Mouse (Mus musculus) gastrocnemius, postnatal 25 days (tissue): ENCODE measurements around the gene Sp8. TPM values are rescaled to one million over a fixed set of nuclear protein-coding genes. Genes with fewer than 3 reads are reported as not detected.

Experiments used
- DNase-seq: peaks from one replicate; pipeline ENCODE4 v3.0.0; 2022
- long read RNA-seq, 2 experiments: library from polyadenylated mRNA; stranded (forward); transcript quantifications; one replicate each; pipeline ENCODE4 v2.0.0; 2021
- total RNA-seq, 2 experiments: library from RNA; stranded (reverse); gene quantifications; 1 replicate in 1 of 2; 2 replicates in 1 of 2; pipeline ENCODE4 v1.2.3; 2021

Sp8 gene
- not detected for total RNA-seq
- long read RNA-seq, experiment 1, result 0 reads
- long read RNA-seq, experiment 2, result 0 reads

DNA sequence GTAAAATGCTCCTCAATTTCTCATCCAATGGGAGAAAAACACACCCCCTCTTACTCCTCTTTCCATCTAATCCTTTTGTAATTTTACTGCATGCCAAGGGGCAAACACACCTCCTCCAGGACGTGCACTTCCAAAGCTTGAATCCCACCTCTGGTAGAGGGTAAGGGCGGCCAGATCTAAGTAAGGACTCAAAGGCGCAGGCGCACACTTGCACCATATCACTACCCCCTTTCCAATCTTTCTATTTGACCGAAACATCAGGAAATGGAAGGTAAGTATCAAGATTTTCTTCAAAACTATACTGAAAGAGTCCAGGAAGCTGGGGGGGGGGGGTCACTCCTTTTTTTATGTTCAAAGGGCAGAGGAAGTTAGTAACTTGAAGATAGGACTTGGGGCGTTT lies at the start of gene Sp8:
TSS of gene Sp8 (plus strand) at position 109 of the 400 bp plus-strand sequence.
- no peak for DNase-seq

DNA sequence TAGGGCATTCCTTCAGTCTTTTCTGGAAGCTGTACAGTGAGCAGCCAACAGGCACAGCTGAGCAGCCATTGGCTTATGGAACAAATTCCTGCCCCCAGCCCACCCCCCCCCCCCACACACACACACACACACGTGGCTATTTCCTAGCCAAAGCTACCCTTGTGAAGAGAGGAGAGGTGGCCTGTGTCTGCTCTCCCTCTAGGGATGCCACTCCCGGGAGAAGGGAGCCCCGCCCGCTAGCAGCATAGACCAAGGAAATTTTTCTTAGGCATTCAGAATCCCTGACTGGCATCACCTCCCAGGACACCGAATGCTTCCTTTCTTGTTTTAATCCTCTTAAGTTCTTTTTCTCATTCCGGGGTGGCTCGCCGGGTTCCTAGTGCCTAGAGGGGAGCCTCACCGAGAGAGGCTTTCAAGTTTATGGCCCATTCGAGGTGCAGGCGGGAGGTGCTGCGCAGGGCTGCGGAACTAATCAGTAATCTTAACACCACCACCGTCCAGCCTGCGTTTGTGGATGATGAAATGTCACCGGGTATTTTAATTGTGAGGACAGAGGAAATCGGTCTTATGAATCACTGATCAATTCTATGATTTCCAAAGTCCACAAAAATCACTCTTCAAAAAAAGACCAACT lies 34.7 kb upstream of the Sp8 start:
- DNase-seq, result no peak

DNA sequence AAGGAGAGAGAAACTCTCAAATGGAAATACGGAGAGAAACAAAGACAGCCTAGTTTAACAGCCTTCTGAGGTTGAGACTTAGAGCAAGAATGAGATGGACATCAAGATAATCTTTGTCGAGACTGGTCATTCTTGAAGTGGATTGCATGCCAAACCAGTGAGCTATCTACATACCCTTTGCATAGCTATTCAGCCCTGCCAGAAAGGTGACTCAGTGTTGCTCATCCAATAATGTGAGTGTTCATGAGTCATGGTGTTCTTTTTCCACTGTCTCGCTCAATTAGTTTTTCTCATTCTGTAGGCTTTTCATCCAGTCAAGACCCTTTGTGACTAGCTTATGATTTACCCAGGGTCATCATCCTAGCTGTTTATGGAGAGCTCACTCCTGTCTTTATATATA lies 31.6 kb upstream of the Sp8 start:
- no peak for DNase-seq

DNA sequence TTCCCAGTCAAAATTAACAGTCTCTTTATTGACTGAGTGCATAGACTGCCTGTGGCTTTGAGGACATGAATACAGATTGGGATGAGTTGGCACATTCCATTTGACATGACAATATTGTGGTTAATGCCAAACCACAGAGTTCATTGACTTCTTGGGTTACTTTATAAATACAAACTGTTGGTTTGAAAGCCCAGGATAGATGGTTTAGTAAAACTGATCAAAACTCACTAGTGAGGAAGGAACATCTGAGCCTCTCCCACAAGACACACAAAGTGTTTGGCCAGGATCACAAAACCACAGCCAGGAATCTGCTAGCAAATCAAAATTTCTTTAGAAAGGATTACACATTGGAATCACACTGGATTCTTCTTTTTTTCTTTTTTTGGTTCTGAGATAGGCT lies 30.0 kb upstream of the Sp8 start:
- no peak for DNase-seq

DNA sequence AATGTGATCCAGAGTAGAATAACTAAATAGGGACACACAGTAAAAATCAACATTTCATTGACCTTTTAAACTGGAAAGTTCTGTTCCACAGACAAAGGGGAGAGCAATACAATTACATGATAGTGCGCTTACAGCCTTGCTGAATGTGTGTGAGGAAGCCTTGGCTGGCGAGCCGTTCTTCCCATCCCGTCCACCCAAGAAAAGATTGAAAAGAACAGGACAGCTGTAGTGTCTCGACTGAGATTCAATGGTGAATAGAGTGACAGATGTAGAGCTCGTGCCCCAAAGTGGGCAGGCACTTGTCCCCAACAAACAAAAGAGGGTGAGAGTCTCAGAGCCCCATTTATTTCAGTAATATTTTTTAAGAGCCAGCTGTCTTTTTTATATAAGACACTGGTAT lies 16.2 kb upstream of the Sp8 start:
- DNase-seq, result no peak

DNA sequence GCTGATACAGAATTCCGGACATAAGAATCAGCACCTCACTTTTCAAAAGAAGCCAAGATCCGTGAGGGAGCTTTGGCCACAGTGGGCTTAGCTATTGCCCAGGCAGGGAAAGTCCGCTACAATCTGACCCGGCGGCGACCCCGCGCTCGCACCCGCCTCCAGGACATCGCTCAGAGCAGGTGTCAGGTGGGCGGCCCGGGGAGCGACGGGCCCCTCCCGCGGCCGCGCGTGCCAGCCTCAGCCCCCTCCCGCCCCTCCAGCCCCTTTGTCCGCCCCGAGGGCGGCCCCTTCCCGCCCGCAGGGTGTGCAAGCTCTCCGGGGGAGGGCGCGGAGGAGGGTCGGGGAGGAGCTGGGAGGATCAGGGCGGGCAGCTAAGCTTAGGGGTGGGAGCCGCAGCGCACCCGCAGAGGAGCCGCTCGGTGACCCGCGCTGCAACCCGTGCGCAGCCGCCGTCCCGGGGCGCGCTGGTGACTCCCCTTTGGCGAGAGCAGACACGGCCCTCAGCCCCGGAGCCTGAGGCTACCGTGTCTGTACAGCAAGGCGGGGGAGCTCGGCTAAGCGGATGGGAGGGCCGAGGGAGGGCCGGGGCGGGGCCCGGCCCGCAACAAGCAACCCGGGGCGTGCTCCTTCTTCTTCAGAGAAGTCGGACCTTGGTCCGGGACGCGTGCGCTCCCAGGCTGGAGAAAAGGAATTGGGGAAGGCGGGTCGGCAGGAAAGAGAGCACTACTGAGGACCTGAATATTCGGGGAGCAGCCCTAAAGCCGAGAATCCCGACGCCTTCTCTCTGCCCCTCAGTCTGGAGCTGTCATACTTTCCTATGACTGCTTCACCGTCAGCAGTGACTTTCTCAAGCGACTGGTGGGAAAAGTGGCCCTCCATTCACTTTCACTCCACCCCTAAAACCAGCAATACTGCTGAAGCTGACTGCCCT lies 9.5 kb upstream of the Sp8 start:
- no peak for DNase-seq

DNA sequence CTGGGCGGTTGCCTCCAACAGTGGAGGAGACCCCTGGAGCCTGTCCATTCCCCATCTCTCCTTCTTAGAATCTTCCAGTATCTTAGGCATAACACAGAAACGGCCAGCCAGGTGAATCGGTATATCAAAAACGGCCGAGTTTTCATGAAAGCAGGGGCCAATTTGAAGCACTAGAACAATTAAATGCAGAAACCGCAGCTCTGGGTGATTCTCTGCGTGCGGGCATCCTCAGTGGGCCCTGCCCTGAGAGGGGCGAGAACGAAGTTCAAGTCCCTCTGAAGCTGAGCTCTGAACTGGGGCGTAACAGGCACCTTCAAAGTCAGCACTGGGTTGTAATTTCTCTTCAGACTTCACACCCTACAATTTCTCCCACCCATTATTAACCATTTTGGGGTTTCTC lies 8.8 kb upstream of the Sp8 start:
- DNase-seq, result no peak

DNA sequence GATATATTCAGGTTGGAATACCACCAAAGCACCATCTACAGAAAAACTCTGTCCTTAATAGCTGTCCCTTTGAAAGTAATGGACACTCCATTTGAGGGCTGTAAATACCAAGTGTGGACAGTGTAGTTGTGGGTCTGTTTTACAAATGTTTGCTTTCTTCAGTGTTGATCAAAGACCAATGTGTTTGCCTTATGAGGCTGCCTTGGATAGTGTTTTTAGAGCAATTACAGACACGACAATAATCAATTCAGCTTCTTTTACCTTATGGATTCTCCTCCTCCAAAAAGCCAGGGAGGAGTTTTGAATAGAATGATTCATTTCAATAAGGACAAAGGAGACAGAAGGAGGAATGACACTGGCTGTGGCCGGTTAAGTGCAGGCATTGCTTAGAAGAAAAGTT lies 7.9 kb upstream of the Sp8 start:
- no peak for DNase-seq

DNA sequence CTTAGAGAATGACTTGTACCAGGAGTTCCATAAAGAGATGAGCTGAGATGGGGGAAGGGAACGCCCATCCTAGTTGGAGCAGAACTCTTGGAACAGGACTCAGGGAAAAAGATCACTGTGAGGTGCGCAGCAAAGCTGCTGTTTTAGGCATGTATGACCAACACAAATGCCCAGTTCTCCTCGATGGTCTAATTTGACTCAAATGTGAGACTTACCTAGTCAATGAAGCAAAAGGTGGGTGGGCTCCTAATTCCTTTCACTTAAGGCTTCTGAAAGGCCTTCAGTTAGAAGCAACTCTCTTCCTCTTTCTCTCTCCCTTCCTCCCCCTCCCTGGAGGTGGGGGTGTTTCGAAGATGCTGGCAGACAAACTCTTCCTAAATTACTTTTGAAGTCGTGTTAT lies 6.7 kb upstream of the Sp8 start:
- DNase-seq, result no peak

DNA sequence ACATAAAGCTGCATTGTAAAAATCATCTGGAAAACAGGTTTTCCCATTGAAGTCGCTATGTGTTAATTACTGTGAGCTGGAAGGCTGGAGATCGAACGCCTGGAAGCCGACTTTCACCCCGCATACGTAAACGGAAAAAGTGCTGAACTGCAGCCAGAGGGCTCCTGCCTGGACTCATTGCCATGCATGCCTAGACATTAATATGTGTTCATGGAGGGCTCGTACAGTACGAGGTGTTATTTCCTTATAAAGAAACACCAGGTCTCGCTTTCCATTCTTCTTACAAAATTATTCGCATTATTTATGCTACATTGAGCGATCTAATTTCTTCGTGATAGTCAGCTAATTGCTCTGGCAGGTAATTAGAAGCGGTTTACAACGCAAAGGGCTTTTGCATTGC lies 5.8 kb upstream of the Sp8 start:
- no peak for DNase-seq

DNA sequence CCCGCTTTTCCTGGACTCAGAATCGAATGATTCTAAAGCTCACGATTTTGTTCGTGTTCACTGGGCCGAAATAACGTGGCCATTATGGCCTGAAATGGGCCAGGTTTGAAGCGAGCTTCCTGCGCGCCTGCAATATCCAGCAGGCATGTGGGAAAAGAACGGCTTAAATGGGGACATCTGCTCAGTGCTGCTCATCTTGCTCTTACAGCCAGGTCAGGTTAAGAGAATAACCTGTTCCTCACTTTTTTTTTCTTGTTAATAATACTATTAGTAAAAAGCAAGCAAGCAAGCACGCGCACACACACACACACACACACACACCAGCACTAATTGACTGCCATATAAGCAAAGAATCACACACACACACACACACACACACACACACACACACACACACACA lies 5.3 kb upstream of the Sp8 start:
- DNase-seq, result no peak

DNA sequence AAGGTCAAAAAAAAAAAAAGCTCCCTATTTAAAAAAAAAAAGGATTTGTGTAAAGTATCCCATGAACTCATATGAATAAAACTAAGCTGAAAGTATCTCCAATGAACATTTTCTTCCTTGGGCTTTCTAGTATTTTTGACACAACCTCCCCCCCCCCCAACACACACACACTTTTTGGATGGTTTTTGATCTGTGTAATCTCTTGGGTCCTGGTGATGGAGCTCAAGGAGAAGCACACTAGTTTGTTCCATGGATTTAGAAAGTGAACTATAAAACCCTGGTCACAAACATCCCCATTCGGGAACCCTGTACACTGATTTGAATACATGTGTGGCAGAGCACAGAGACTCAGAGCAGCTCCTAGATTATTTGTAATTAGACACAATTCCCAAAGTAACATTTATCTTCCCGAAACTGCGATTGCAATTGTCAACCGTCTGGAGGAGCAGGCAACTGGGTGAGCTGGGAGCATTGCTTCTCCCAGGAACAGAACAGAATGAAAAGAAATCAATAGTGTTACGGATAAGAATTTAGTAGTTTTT lies 4.7 kb upstream of the Sp8 start:
- no peak for DNase-seq

DNA sequence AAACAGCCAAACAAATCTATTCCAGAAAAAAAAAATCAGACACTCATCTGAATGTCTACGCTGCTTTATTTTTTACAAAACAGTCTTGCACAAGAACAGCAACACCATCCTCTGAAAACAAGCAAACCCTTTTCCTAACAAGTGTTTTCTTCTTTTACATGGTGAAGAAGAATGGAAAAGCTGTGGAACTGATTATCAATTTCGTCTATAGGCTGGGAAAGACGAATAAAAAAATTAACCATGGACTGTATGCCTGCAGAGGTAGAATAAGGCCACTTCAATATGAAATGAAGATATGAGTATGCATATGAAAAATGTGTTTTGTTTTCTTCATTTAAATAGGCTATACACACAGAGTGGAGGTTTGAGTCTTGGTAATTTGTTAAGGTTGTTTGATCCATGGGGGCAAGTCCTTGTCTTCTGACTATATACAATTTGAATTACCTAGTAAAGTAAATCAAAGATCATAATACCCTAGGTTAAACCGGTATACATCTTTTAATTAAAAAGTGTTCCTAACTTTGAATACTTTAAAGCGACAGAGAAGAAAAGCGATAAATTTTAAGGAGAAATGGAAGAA lies 4.1 kb upstream of the Sp8 start:
- no peak for DNase-seq

DNA sequence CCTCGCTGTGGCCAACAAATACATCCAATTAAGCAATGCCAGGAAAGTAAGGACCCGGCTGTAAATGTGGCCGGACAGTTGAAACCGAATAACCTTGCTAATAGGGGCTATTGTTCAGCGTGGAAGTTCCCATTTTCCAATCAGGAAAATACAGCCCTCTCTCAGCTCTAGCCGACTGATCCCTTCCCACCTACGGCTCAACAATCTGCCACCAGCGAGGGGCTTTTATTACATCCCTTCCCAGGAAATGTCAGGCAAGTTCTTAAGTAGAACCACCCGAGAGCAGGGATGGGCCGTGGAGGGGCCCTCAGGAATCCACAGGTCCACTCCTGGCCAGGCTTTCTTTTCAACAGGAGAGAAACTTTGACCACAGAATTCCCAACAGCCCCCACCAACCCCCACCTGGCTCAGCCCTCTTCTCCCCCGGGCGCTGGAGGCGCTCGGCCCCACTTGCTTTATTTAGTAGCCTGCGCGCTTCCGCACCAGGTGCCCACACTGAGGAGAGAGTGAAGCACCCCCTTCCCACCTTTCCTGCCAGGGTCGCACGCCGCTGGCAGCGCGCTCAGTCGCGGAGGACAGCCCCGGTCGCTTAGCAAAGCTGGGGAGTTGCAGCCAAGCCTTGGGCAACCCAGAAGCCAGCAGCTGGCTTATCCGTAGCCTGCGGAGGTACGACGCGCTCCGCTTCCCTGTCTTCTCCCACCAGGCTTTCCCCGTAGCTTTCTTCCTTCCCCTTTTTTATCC lies 3.3 kb upstream of the Sp8 start:
- DNase-seq, result no peak

DNA sequence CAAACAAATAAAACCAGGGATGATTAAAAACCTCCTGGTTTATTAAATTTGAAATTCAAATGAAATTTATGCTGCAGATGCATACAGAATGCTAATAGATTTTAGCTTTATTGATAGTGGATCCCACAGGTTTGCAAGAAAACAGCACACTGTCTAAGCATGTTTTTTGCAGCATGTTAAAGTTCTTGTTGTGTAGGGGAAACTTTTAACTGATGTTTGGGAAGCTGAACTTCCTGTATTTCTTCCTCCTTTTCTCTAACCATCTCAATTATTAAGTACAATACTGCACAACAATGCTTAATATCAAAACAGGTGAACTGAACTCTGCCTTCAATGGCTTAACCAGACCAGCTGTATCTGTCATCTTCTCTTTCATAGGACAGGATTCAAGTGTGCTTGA lies 2.0 kb upstream of the Sp8 start:
- no peak for DNase-seq

DNA sequence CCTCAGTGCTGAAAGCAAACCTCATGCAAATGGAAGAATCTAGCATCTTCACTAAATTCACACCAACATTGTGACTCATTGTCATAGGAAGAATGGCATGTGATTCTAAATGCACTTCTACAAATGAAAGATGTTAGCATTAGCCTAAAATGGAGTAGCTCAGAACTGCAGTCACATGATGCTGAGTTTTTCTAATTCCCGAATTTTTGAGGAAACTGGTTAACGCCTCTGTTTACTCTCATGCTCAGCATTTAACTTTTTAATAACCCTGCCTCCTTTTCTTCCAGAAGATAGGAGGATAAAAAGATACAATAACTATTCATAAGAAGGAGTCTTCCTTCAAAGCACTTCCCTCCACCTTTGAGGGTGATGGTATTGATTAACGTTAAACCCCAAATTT lies 1.3 kb upstream of the Sp8 start:
- DNase-seq, result no peak

DNA sequence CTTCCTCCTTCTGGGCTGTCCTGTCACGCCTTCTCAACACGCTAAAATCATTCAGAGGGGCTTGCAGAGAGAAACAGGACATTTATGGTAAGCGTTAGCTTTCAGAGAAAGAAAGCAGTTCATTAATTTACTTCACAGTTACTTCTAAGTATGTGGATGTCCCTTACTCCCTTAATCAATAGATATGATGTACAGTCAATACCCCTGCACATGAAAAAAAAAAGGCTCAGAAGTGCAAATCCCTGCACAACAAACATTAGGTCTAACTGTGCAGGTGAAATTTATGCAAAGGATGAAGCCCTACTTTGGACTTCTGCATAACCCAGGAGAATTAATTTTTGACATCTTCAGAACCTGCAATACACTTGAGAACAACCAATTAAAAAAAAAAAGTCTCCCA lies 778 bp upstream of the Sp8 start:
- DNase-seq, result no peak

DNA sequence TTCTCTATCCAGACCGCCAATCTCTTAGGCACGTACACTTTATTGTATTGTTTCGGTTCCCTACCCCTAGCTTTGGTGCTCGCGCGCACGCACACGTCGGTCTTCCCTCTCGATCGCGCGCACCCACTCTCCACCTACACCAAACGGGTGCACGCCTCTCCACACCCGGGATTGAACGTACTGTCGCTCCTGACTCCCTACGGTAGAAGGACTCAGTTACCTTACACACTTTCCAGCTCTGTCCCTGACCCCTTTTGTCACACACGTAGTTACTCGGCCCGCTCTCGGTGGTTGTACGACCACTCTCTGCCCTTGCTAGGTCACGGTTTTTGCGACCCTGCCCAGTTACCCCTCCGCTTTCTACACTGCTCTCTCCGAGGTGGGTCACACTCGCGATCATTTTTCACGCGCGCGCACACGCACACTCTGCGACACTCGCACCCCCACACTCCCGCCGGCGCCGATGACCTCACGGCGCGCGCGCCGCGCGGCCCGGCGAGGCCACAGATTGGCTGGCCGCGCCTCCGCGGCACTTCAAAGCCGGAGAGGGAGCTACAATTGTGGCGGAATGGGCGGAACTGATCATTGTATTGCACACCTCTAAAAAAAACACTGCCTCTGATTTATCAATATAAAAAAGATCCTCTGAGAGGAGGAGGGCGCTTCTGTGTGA lies 656 bp downstream of the Sp8 start:
- no peak for DNase-seq

DNA sequence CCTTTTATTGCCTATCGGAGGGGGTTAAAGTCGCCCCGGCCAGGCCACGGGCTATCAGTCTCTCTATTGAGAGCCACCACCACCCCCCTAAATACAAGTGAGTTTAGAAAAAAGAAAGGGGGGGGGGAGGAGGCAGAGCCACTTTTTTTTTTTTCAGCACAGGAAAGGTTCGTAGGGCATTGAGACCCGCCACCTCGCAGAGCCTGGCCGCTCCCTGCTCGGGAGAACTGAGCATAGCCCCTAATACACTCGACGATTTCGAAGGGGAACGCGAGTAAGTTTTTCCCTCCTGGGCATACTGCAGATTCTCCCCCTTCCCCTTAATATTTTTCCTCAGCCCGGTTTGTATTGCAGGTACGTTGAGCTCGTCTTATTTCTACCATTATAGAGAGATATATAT lies 1.3 kb downstream of the Sp8 start:
- no peak for DNase-seq

DNA sequence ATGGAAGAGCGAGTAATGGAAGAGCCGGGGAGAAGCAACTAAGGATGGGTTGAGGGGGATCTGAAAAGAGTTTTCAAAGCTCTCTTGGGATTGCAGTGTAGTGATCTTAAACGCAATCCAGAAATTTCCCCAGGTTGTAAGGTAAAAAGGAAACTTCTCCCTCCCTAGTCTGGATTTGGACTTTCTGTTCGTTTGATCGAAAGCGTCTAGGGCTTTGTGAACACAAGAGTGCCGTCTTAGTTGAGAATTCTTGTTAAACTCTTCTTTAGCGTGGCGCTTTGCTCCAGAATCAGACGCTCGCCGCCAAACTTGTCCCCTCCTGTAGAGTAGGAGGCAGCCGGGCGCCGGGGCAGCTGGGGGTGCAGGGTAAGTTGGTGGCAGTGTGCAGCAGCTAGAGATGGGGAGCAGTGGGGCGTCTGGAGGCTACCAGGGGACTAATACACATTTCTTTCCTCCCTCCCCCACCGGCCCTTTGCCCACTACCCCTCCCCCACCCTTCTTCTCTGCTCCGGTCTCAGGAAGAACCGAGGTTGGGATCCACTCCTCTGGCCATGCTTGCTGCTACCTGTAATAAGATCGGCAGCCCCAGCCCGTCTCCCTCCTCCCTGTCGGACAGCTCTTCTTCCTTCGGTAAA lies 1.8 kb downstream of the Sp8 start:
- DNase-seq, result no peak

DNA sequence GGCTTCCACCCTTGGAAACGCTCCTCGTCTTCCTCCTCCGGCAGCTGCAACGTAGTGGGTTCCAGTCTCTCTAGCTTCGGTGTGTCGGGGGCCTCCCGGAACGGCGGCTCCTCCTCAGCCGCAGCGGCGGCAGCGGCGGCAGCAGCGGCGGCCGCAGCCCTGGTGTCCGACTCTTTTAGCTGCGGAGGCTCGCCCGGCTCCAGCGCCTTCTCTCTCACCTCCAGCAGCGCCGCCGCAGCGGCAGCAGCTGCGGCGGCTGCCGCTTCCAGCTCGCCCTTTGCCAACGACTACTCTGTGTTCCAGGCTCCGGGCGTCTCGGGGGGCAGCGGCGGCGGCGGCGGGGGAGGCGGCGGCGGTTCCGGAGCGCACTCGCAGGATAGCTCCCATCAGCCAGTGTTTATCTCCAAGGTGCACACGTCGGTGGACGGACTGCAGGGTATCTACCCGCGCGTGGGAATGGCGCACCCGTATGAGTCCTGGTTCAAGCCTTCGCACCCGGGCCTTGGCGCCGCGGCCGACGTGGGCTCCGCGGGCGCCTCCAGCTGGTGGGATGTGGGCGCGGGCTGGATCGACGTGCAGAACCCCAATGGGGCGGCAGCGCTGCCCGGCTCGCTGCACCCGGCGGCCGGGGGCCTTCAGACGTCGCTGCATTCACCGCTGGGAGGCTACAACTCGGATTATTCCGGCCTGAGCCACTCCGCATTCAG lies 2.5 kb downstream of the Sp8 start:
- no peak for DNase-seq
